Mouse (Mus musculus) intestine, postnatal 0 days (tissue): ENCODE results near the gene Vmn1r177. TPM values are rescaled to one million over a fixed set of nuclear protein-coding genes. Genes with fewer than 3 reads are reported as not detected.
"Not testable (repeated sequence)": the region's sequence is repeated elsewhere in the genome, so short reads cannot be mapped to it uniquely, and the experiment has no call there.

Experiments
- ATAC-seq: fragments of 200-750 bp; cut with Nextera tagmentation; 2 replicates; pipeline ENCODE4 v1.8.0; 2017; ENCODE audit warnings: mild to moderate bottlenecking, moderate TSS enrichment, moderate library complexity
- H3K27ac ChIP-seq: fragments of 300-500 bp; sonication (generic); 2 replicates; pipeline ENCODE4 v1.5.1; 2014; ENCODE audit warnings: mild to moderate bottlenecking, low read depth, low read length, moderate library complexity
- H3K27me3 ChIP-seq: fragments of 300-500 bp; sonication (generic); replicated peaks from 2 replicates; pipeline ENCODE4 v1.6.1; 2014; ENCODE audit warnings: low read length, mixed read lengths; ENCODE audit not compliant: control insufficient read depth, insufficient read depth
- H3K36me3 ChIP-seq: fragments of 300-500 bp; sonication (generic); 2 replicates; pipeline ENCODE4 v1.6.1; 2014; ENCODE audit warnings: mild to moderate bottlenecking, moderate library complexity; ENCODE audit not compliant: control insufficient read depth, insufficient read depth
- H3K4me1 ChIP-seq: fragments of 300-500 bp; sonication (generic); replicated peaks from 2 replicates; pipeline ENCODE4 v1.6.1; 2014; ENCODE audit warnings: antibody characterized with exemption, low read length, mixed read lengths; ENCODE audit not compliant: control insufficient read depth, insufficient read depth
- H3K4me2 ChIP-seq: fragments of 300-500 bp; sonication (generic); replicated peaks from 2 replicates; pipeline ENCODE4 v1.6.1; 2014; ENCODE audit warnings: low read depth, mild to moderate bottlenecking, moderate library complexity
- H3K4me3 ChIP-seq: fragments of 300-500 bp; sonication (generic); 2 replicates; pipeline ENCODE4 v1.5.1; 2014; ENCODE audit warnings: low read depth, low read length
- H3K9ac ChIP-seq: fragments of 300-500 bp; sonication (generic); 2 replicates; pipeline ENCODE4 v1.6.1; 2014; ENCODE audit warnings: mild to moderate bottlenecking, low read depth, low read length
- H3K9me3 ChIP-seq: fragments of 300-500 bp; sonication (generic); 2 replicates; pipeline ENCODE4 v1.6.1; 2016; ENCODE audit warnings: mixed run types; ENCODE audit not compliant: control insufficient read depth
- CTCF ChIP-seq: sonication (generic); IDR thresholded peaks from 2 replicates; pipeline ENCODE4 v1.5.1; 2016; ENCODE audit warnings: low read depth, mild to moderate bottlenecking, control low read depth, antibody characterized with exemption, moderate library complexity
- WGBS: fragments of 180-500 bp; shearing (Covaris S2); extraction: QIAGEN DNeasy Blood & Tissue Kit; methylation state at CpG from one replicate; pipeline ENCODE4 v1.1.7; 2014; 5-methylcytosine and 5-hydroxymethylcytosine counted together
- polyA plus RNA-seq: library from polyadenylated mRNA; unstranded; fragments of >200 nt; fragmentation: Nextera tagmentation; extraction: Ambion mirVana; gene quantifications from 2 replicates; pipeline ENCODE4 v1.2.1, GENCODE M21; 2015

Gene Vmn1r177
- not detected in 2 replicates for polyA plus RNA-seq

- H3K36me3 ChIP-seq, H3K4me1 ChIP-seq, H3K4me2 ChIP-seq, ATAC-seq, H3K4me3 ChIP-seq, H3K27me3 ChIP-seq, H3K9me3 ChIP-seq, H3K27ac ChIP-seq, H3K9ac ChIP-seq: not testable (repeated sequence)
- 0% methylated on average over 1 of the region's 1 CpGs for WGBS
Measured at GRCm38 (mm10) chr7:23866349-23866748, at the start of gene Vmn1r177. Gene Vmn1r177, minus strand, starts transcription at chr7:23866449.

- no peak for TF ChIP-seq CTCF
Measured at GRCm38 (mm10) chr7:23891709-23892108, 25.5 kb upstream of the Vmn1r177 start, which contains the start of gene Vmn1r178. Gene Vmn1r178, plus strand, starts transcription at chr7:23892009.

GRCm38 (mm10) chr7:23876918-23877317, 10.7 kb upstream of the Vmn1r177 start:
- H3K9ac ChIP-seq, H3K27me3 ChIP-seq, H3K4me3 ChIP-seq, H3K4me1 ChIP-seq, H3K27ac ChIP-seq, H3K36me3 ChIP-seq, H3K9me3 ChIP-seq, ATAC-seq, H3K4me2 ChIP-seq: not testable (repeated sequence)
- WGBS, result 62% methylated on average over 3 of the region's 4 CpGs

More at GRCm38 (mm10) chr7:23891709-23892108, 25.5 kb upstream of the Vmn1r177 start, which contains the start of gene Vmn1r178:
- 89% methylated on average over 1 of the region's 1 CpGs for WGBS
- Histone ChIP-seq H3K36me3 (no peaks in the 10 kb centered on the region), H3K27me3 (no peaks in the 10 kb centered on the region), H3K9me3 (no peaks in the 10 kb centered on the region), H3K27ac (no peak within 1 kb of the TSS), H3K4me3 (no peak within 1 kb of the TSS), H3K4me1 (no peaks in the 10 kb centered on the region), H3K4me2 (no peak within 1 kb of the TSS), H3K9ac (no peak within 1 kb of the TSS)
- ATAC-seq, result no peak

- not testable (repeated sequence) for ATAC-seq, H3K27ac ChIP-seq, H3K36me3 ChIP-seq, H3K4me3 ChIP-seq, H3K27me3 ChIP-seq, H3K4me1 ChIP-seq, H3K9ac ChIP-seq, H3K9me3 ChIP-seq, H3K4me2 ChIP-seq
- no CpG with 5 or more reads among the region's 1 CpGs for WGBS
Measured at GRCm38 (mm10) chr7:23837272-23837671, 29.0 kb downstream of the Vmn1r177 start, which contains the start of gene Vmn1r176. Gene Vmn1r176, minus strand, starts transcription at chr7:23837372.

Other genes with a start within 250 kb of the Vmn1r177 start
- gene Vmn1r171, start 235.7 kb downstream of the Vmn1r177 start, polyA plus RNA-seq, result not detected in 2 replicates
- not detected in 2 replicates for gene Vmn1r172, start 208.1 kb downstream of the Vmn1r177 start, polyA plus RNA-seq
- gene Vmn1r173, start 165.7 kb downstream of the Vmn1r177 start, polyA plus RNA-seq, result not detected in 2 replicates
- gene Vmn1r174, start 114.2 kb downstream of the Vmn1r177 start, polyA plus RNA-seq, result not detected in 2 replicates
- gene Vmn1r175, start 55.8 kb downstream of the Vmn1r177 start, polyA plus RNA-seq, result not detected in 2 replicates
- gene Vmn1r176, start 29.1 kb downstream of the Vmn1r177 start, polyA plus RNA-seq, result not detected in 2 replicates
- gene Vmn1r178, start 25.6 kb upstream of the Vmn1r177 start, polyA plus RNA-seq, result not detected in 2 replicates
- not detected in 2 replicates for gene Vmn1r179, start 60.5 kb upstream of the Vmn1r177 start, polyA plus RNA-seq
- not detected in 2 replicates for gene Vmn1r180, start 84.2 kb upstream of the Vmn1r177 start, polyA plus RNA-seq
- gene Vmn1r181, start 108.2 kb upstream of the Vmn1r177 start, polyA plus RNA-seq, result not detected in 2 replicates
- gene V1rd19, start 135.2 kb upstream of the Vmn1r177 start, polyA plus RNA-seq, result not detected in 2 replicates
- gene Vmn1r183, start 186.8 kb upstream of the Vmn1r177 start, polyA plus RNA-seq, result not detected in 2 replicates
- gene Zfp180, start 215.5 kb upstream of the Vmn1r177 start, polyA plus RNA-seq, result 5.2 and 6.5 TPM in 2 replicates
- 2.0 and 2.2 TPM in 2 replicates for gene Zfp112, start 245.9 kb upstream of the Vmn1r177 start, polyA plus RNA-seq